Mouse (Mus musculus) megakaryocyte, embryonic 14.5 days (primary cell): ENCODE measurements around the gene Rfx3.

Source experiments
- FLI1 ChIP-seq: IDR thresholded peaks from 2 replicates; pipeline ENCODE4 v1.6.1; 2012; ENCODE audit warnings: low read length, inconsistent platforms, mixed read lengths
- GATA1 ChIP-seq: IDR thresholded peaks from 3 replicates; pipeline ENCODE4 v1.6.1; 2012; ENCODE audit warnings: mixed read lengths, low read length, inconsistent platforms, borderline replicate concordance

- TF ChIP-seq GATA1 (no peak), FLI1 (no peak)
Observed at GRCm38 (mm10) chr19:27935453-27935852, 75.5 kb downstream of the Rfx3 start.
